Mouse (Mus musculus) myocyte (in vitro differentiated cells): ENCODE measurements around the gene Ssc5d. TPM values are rescaled to one million over a fixed set of nuclear protein-coding genes. Genes with fewer than 3 reads are reported as not detected.

ENCODE experiments used
- H3K27me3 ChIP-seq: one replicate; pipeline ENCODE4 v1.6.1; 2011; ENCODE audit not compliant: control insufficient read depth, insufficient read depth, insufficient read length
- H3K36me3 ChIP-seq: one replicate; pipeline ENCODE4 v1.6.1; 2011; ENCODE audit not compliant: control insufficient read depth, insufficient read depth
- H3K4me2 ChIP-seq: one replicate; pipeline ENCODE4 v1.6.1; 2011; ENCODE audit warnings: low read depth, control low read depth
- H3K4me3 ChIP-seq: one replicate; pipeline ENCODE4 v1.5.1; 2011; ENCODE audit warnings: mild to moderate bottlenecking, control low read depth, moderate library complexity
- H3K79me2 ChIP-seq: one replicate; pipeline ENCODE4 v1.6.1; 2011; ENCODE audit not compliant: control insufficient read depth, insufficient read depth
- H3ac ChIP-seq: one replicate; pipeline ENCODE4 v1.6.1; 2011; ENCODE audit not compliant: control insufficient read depth, insufficient read length
- CEBPB ChIP-seq: IDR thresholded peaks from 2 replicates; pipeline ENCODE4 v1.6.1; 2011; ENCODE audit warnings: mild to moderate bottlenecking, moderate library complexity; ENCODE audit not compliant: poor library complexity, insufficient read depth, severe bottlenecking
- E2F4 ChIP-seq: IDR thresholded peaks from one replicate; pipeline ENCODE4 v1.6.1; 2011; ENCODE audit warnings: mild to moderate bottlenecking, control low read depth, moderate library complexity; ENCODE audit not compliant: insufficient read depth
- MAX ChIP-seq: IDR thresholded peaks from one replicate; pipeline ENCODE4 v1.6.1; 2011; ENCODE audit warnings: low read depth, mild to moderate bottlenecking, control low read depth
- MYOD1 ChIP-seq, 3 experiments: IDR thresholded peaks; one replicate each; pipeline ENCODE4 v1.6.1; 2011; ENCODE audit warnings: control low read depth in 2 of 3, low read depth in 2 of 3, mild to moderate bottlenecking in 2 of 3, moderate library complexity in 1 of 3; ENCODE audit not compliant: insufficient read length in 2 of 3, control insufficient read depth in 1 of 3
- MYOG ChIP-seq, 3 experiments: IDR thresholded peaks; one replicate each; pipeline ENCODE4 v1.6.1; 2011; ENCODE audit warnings: control low read depth in 2 of 3, low read depth in 2 of 3, mild to moderate bottlenecking in 2 of 3; ENCODE audit not compliant: insufficient read length in 2 of 3, control insufficient read depth in 1 of 3, insufficient read depth in 1 of 3
- POLR2A ChIP-seq: IDR thresholded peaks from one replicate; pipeline ENCODE4 v1.6.1; 2011; ENCODE audit warnings: low read depth, mild to moderate bottlenecking, control low read depth, moderate library complexity; ENCODE audit not compliant: insufficient read length
- POLR2AphosphoS2 ChIP-seq: IDR thresholded peaks from one replicate; pipeline ENCODE4 v1.6.1; 2011; ENCODE audit warnings: low read depth, control low read depth; ENCODE audit not compliant: insufficient read length
- REST ChIP-seq: IDR thresholded peaks from one replicate; pipeline ENCODE4 v1.6.1; 2011; ENCODE audit warnings: mild to moderate bottlenecking, control low read depth, moderate library complexity; ENCODE audit not compliant: insufficient read depth, insufficient read length
- SRF ChIP-seq: IDR thresholded peaks from one replicate; pipeline ENCODE4 v1.6.1; 2011; ENCODE audit warnings: low read depth; ENCODE audit not compliant: control insufficient read depth, insufficient read length
- TCF12 ChIP-seq: IDR thresholded peaks from one replicate; pipeline ENCODE4 v1.6.1; 2011; ENCODE audit warnings: mild to moderate bottlenecking, control low read depth; ENCODE audit not compliant: poor library complexity, insufficient read depth, severe bottlenecking
- TCF3 ChIP-seq: IDR thresholded peaks from one replicate; pipeline ENCODE4 v1.6.1; 2011; ENCODE audit warnings: low read depth, control low read depth; ENCODE audit not compliant: insufficient read length
- USF1 ChIP-seq: IDR thresholded peaks from one replicate; pipeline ENCODE4 v1.6.1; 2011; ENCODE audit warnings: low read depth, mild to moderate bottlenecking, control low read depth, moderate library complexity
- polyA plus RNA-seq: library from polyadenylated mRNA; unstranded; fragments of >200 nt; fragmentation: generic; extraction: Trizol; gene quantifications from one replicate; pipeline ENCODE4 v1.2.1, GENCODE M21; 2012; ENCODE audit warnings: missing spikeins

Gene Ssc5d
- polyA plus RNA-seq, 1 experiment, result 13.6 TPM

DNA sequence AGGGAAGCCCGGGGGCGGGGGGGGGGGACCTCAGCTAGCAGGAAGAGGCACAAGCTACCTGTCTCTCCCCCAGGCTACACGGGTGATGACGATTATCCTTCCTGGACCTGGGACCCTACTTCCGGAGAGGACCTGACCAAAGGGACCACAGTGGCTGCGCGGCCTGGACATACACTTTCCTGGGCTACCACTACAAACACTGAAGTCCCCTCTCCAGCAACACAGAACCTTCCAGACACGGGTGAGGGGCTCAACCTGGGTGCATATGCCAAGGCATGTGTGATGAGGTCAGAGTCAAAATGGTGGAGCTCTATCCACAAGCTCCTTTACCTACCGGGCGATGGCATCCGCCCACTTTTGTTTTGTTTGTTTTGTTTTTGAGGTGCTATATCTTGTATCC lies 11.8 kb downstream of the Ssc5d start:
- H3K4me2 ChIP-seq, result no peak overlapping the region
- no peaks in the 10 kb centered on the region for H3K79me2 ChIP-seq
- H3K4me3 ChIP-seq, result no peak overlapping the region
- H3K27me3 ChIP-seq, result no peaks in the 10 kb centered on the region
- no peaks in the 10 kb centered on the region for H3K36me3 ChIP-seq
- H3ac ChIP-seq, result no peak overlapping the region
- TF ChIP-seq TCF3 (no peak), TCF12 (no peak), MYOG (IDR thresholded peaks at IDR 0.05; ENCODE audit: control insufficient read depth in 1 of 3, insufficient read depth in 1 of 3, insufficient read length in 2 of 3, low read depth in 2 of 3) (no peak)

DNA sequence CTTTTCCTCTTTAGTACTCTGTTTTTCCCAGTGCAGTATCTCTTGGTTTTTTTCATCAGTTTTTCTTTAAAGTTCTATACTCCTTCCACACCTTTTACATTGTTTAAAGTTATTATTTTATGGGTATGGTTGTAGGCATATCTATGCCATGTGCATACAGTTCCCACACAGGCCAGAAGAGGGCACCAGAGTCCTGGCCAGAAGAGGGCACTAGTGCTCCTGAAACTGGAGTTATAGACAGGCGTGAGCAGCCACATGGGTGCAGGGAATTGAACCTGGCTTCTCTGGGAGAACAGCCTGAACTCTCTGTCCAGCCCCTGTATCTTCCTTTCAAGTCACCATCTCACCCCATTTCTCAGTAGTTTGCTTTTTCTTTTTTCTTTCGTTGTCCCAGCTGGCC lies 12.9 kb downstream of the Ssc5d start:
- no peak for TF ChIP-seq TCF3
- no peak overlapping the region for H3K4me2 ChIP-seq
- H3K79me2 ChIP-seq, result no peaks in the 10 kb centered on the region
- H3ac ChIP-seq, result no peak overlapping the region
- H3K27me3 ChIP-seq, result no peaks in the 10 kb centered on the region
- no peaks in the 10 kb centered on the region for H3K36me3 ChIP-seq
- no peak overlapping the region for H3K4me3 ChIP-seq

DNA sequence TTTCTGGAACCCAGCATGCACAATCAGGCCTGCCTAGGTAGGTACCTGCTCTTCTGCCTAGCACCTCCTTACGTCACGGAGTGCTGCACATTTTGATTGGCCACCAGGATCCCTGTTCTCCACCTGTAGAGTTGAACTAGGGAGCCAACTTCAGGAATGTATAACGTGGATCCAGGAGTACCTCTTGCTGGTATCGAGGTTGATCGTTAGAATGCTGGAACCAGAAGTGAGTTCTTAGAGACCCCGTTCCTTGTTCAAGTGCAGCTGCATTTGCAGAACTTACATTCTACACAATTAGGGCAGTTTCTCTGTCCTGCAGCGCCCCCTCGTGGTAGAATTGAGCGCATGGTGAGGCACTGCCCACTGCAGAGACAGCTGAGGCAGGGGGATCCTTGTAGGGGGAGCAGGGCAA lies 14.5 kb downstream of the Ssc5d start:
- TF ChIP-seq TCF12, result no peak
- TF ChIP-seq SRF, result no peak
- no peak for TF ChIP-seq MAX
- no peak for TF ChIP-seq REST
- no peak for TF ChIP-seq MYOD1 (IDR thresholded peaks at IDR 0.05; ENCODE audit: control insufficient read depth in 1 of 3, insufficient read length in 2 of 3, low read depth in 2 of 3)
- TF ChIP-seq TCF3, result no peak
- TF ChIP-seq MYOG (IDR thresholded peaks at IDR 0.05; ENCODE audit: control insufficient read depth in 1 of 3, insufficient read depth in 1 of 3, insufficient read length in 2 of 3, low read depth in 2 of 3), result no peak
- no peak for TF ChIP-seq POLR2AphosphoS2
- TF ChIP-seq E2F4, result no peak
- no peak for TF ChIP-seq CEBPB
- no peak for TF ChIP-seq POLR2A
- no peak for TF ChIP-seq USF1
- Histone ChIP-seq H3K36me3 (no peaks in the 10 kb centered on the region), H3K4me3 (no peak overlapping the region), H3K27me3 (no peaks in the 10 kb centered on the region), H3ac (no peak overlapping the region), H3K4me2 (no peak overlapping the region), H3K79me2 (no peaks in the 10 kb centered on the region)

DNA sequence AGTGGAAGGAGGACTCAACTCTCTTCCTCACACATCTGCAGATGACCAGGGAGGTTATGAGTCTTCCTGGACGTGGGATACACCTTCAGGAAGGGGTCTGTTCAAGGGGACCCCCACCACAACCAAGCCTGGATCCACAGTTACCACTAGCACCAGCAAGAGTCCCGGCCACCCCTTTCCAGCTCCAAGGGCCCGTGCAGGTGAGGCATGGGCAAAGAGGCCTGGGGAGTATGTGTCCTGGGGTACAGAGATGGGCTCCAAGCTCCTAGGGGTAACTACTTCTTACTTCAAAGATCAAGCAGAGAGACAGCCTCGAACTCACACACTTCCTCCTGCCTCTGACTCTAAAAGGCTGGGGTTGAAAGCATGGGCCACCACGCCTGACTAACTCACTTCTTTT lies 17.1 kb downstream of the Ssc5d start:
- Histone ChIP-seq H3K27me3 (no peaks in the 10 kb centered on the region), H3K4me3 (no peak overlapping the region), H3K36me3 (no peaks in the 10 kb centered on the region), H3ac (no peak overlapping the region), H3K79me2 (no peaks in the 10 kb centered on the region), H3K4me2 (no peak overlapping the region)
- TF ChIP-seq TCF3 (no peak), POLR2A (no peak), MYOD1 (IDR thresholded peaks at IDR 0.05; ENCODE audit: control insufficient read depth in 1 of 3, insufficient read length in 2 of 3, low read depth in 2 of 3) (no peak), USF1 (no peak), MYOG (IDR thresholded peaks at IDR 0.05; ENCODE audit: control insufficient read depth in 1 of 3, insufficient read depth in 1 of 3, insufficient read length in 2 of 3, low read depth in 2 of 3) (no peak), TCF12 (no peak), POLR2AphosphoS2 (no peak), MAX (no peak), CEBPB (no peak), SRF (no peak), REST (no peak), E2F4 (no peak)

DNA sequence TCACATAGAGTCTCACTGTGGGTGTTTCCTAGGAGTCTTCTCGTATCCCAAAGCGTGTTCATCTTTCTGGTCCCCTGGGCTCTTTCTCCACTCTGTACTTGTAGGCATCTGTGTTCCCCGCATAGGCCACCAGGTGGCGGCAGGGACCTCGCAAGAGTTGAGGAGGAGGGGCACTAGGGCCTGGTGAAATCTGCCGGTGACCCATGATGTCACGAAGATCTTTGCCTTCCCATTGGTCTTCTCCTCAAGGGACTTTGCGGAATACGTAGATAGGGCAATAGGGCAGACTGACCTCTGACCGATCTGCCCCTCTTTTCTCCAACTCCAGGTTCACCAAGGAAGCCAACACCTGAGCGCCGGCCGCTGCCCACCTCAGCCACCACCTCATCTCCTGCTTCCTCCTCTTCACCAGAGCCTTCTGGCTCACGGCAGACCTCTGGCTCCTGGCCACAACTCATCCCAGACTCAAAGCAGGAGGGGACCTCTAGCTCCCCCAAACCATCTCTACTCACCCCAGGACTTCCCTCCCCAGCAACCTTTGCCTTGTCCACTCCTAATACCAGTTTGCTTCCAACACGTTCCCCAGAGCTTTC lies 17.7 kb downstream of the Ssc5d start:
- TF ChIP-seq POLR2AphosphoS2 (no peak), MYOG (IDR thresholded peaks at IDR 0.05; ENCODE audit: control insufficient read depth in 1 of 3, insufficient read depth in 1 of 3, insufficient read length in 2 of 3, low read depth in 2 of 3) (no peak)
- no peak overlapping the region for H3K4me3 ChIP-seq

More for the DNA sequence above, 17.7 kb downstream of the Ssc5d start:
- Histone ChIP-seq H3K79me2 (no peaks in the 10 kb centered on the region), H3K4me2 (peak overlapping the region; percentile 67), H3K36me3 (no peaks in the 10 kb centered on the region), H3ac (no peak overlapping the region), H3K27me3 (no peaks in the 10 kb centered on the region)
